Mouse (Mus musculus): Measurements from ENCODE around the gene Cntnap1.
"Not testable (repeated sequence)": the region's sequence is repeated elsewhere in the genome, so short reads cannot be mapped to it uniquely, and the experiment has no call there.

The Cntnap1 gene

GRCm38 (mm10) chr11:101170354-101170810, at the start of gene Cntnap1:
Gene Cntnap1, plus strand, starts transcription at chr11:101170523.
- peak; percentile 52 for DNase-seq

DNA sequence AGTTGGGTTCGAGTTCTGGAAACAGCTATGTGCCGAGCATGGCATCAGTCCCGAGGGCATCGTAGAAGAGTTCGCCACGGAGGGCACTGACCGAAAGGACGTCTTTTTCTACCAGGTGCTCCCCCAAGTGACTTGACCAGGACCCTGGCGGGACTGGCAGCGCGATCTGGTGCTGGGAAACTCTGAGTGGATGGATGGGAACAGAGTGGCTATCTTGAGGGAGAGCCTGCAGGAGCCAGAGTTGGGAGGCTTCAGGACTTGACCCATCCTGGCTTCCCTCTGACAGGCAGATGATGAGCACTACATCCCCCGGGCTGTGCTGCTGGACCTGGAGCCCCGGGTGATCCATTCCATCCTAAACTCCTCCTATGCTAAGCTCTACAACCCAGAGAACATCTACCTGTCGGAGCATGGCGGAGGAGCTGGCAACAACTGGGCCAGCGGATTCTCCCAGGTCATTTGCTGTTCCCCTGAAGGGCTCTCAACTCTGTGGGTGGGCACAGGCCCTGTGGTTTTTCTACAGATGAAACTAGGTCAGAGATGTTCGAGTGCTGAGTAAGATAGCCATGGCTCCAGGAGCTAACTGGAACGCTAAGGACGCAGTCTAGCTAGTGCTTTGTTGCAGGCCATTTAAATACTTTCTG, 49.7 kb upstream of the Cntnap1 start:
- DNase-seq = peak; percentile 32

DNA sequence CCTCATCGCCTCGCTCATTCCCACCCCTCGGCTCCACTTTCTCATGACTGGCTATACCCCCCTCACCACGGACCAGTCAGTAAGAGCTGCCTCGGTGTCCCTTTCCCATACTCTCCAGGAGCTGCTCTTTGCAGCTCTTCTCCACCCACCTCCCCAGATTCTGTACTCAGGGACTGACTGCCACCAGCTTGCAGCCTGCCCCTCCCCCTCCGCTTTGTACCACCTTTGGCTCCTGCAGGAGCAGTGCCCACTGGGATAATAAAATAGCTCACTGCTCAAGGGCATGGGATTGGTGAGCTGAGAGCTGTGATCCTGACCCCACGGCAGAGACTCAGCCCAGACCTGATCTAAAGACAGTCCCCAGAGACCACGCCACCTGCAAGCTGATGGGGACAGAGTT, 45.8 kb upstream of the Cntnap1 start:
- DNase-seq = not testable (repeated sequence)

DNA sequence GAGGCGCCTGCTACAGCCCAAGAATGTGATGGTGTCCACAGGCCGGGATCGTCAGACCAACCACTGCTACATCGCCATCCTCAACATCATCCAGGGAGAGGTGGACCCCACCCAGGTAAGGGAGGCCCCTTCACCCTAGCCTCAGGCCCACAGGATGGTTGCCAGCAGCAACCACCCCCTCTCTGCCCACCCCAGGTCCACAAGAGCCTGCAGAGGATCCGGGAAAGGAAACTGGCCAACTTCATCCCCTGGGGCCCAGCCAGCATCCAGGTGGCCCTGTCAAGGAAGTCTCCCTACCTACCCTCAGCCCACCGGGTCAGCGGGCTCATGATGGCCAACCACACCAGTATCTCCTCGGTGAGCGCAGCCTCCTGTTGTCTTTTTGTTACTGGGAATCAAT, 45.3 kb upstream of the Cntnap1 start:
- not testable (repeated sequence) for DNase-seq

GRCm38 (mm10) chr11:101127075-101127474, 43.2 kb upstream of the Cntnap1 start:
- DNase-seq = no peak

DNA sequence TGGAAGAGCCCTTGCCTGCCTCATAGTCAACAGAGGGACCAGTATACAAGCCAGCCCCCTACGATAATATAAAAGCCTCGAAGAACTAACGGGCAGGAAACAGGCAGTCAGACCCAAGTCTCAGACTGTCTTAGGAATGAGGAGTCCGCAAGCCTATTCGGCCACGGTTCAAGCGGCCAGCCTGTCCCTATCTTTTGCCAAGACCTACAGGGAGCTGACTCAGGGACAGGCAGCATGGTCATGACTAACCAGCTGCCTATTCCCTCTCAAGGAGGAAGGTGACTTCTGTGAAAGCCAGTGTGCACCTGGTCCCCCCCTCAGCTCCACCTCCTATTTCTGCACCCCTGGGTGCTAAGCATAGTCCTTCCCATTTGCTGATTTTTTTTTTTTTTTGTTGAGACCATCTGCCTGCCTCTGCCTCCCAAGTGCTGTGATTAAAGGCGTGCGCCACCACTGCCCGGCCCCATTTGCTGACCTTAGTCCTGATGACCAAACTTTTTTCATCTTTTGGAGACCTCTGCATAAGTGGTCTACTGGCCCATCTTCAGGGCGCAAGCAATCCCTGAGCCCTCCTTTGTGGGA, 41.2 kb upstream of the Cntnap1 start:
- no peak for DNase-seq

DNA sequence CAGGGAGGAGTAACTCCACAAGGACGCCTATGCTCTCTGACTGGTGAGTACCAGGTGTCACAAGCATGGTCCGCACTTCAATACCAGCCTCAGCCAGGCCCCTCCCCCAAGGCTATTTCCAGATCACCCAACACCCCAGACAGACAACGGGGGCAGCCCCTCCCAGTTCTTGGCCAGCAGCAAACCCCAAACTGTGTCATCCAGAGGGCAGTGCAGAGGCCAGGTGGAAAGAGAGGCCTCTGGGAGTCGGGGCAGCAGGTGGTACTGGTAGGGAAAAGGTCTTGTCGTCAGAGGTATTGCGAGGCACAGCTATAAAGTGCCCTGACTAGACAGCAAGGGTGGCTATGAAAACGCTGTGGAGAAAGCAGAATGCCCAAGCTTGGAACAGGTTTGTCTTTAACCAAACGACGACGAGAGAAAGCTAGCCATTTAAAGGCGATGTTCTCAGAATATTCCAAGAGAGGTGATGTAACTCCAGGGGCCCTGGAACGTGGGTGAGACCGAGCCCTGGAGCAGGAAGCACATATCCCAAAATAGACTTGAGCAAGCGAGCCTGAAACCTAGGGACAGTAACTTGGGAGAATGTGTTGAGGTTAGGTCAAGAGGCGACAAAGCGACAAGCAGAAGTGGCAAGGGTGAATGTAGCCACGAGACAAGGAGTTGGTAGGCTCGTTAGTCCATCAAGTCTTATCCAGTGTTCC, 40.1 kb upstream of the Cntnap1 start:
- DNase-seq = peak; percentile 41

DNA sequence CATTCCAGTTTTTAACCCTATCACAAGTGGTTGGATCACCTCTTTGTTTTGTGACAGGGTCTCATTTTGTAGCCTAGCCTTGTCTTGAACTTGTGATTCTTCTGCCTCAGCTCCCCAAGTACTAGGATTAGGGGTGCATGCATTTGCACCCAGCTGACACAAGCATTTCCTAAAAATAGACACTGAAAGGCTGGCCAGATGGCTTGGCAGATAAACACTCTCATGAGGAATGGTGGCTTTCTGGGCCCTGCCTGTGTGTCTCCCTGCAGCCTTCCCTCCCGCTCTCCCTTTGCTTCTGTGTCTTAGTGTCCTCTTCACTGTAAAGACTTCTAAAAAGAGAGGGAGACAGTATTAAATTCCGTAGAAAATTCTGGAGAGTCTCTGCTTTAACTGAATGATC, 39.1 kb upstream of the Cntnap1 start:
- no peak for DNase-seq

DNA sequence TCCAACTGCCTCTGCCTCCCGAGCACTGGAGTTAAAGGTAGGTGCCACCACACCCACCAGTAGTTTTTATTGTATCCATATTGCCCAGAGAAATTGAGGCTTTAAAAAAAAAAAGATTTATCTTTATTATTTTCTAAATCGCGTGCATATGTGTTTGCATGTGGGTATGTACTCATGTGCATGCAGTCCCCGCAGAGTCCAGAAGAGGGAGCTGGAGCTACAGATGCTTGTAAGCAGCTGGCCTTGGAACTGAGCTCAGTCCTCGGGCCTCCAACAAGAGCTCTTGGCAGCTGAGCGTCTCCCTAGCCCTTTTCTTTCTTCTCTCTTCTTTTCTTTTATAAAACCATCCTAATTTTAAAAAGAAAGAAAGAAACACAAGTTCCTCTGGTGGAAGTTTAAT, 38.6 kb upstream of the Cntnap1 start:
- peak; percentile 63 for DNase-seq

GRCm38 (mm10) chr11:101133037-101133436, 37.3 kb upstream of the Cntnap1 start:
- no peak for DNase-seq

DNA sequence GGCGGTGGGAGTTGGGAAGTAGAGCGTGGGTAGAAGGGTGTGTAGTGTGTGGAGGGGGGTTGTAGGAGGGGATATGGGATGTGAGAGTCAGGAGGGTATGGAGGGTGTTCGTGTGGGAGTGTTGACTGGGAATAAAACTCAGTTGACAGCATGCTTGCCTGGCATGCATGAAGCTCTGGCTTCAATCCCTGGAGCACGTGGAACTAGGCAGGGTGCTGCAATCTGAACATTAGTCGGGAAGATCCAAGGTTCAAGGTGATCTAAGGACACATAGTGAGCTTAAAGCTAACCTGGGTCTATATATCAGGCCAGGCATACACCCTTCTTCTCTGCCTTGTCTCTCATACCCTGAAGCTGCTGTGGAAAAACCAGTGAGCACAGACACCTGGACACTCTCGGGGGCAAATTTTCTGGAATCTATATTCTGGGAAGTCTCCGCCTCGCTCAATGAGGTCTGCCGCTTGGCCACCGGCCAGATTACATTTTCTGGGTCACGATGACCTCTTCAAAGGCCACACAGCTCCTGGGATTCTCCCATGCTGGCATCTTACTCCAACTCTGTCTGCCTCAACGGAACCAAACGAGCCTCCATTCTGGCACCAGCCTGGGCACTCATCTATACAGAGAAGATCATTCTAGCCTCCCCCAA, 36.0 kb upstream of the Cntnap1 start:
- DNase-seq = peak; percentile 58

DNA sequence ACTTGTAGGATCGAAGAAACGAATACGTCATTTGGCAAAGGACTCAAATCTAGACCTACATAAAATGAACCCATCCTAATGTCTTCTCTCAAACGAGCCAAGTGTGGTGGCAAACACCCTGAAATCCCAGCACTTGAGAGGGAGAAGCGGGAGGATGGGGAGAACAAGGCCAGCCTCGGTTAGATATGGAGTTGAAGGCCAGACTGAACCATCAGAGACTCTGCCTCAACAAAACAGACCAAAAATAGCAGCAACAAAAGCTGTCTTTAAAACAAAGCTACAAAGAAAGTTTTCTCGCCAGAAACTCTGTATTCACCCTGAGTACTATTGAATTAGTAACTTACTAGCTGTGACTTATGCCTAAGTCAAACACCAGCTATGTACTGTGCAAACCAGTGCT, 33.3 kb upstream of the Cntnap1 start:
- no peak for DNase-seq

GRCm38 (mm10) chr11:101138536-101139181, 31.7 kb upstream of the Cntnap1 start:
- peak; percentile 97 for DNase-seq

- peak; percentile 77 for DNase-seq
These were observed 30.0 kb upstream of the Cntnap1 start for GRCm38 (mm10) chr11:101140164-101140819.

DNA sequence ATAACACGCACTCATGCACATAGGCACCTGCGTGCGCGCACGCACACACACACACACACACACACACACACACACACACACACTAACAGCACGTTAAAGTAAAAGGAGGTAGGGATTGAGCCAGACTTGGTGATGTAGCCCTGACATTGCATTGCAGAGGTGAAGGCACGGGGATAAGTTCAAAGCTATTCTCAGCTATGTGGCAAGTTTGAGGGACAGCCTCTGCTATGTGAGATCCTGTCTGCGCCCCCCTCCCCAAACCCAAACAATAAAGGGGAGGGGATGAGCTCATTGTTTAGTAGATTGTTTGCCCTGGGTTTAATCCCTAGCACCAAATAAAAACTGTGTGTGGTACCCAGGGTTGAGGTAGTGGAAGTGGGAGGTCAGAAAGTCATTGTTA, 29.2 kb upstream of the Cntnap1 start:
- DNase-seq = no peak

DNA sequence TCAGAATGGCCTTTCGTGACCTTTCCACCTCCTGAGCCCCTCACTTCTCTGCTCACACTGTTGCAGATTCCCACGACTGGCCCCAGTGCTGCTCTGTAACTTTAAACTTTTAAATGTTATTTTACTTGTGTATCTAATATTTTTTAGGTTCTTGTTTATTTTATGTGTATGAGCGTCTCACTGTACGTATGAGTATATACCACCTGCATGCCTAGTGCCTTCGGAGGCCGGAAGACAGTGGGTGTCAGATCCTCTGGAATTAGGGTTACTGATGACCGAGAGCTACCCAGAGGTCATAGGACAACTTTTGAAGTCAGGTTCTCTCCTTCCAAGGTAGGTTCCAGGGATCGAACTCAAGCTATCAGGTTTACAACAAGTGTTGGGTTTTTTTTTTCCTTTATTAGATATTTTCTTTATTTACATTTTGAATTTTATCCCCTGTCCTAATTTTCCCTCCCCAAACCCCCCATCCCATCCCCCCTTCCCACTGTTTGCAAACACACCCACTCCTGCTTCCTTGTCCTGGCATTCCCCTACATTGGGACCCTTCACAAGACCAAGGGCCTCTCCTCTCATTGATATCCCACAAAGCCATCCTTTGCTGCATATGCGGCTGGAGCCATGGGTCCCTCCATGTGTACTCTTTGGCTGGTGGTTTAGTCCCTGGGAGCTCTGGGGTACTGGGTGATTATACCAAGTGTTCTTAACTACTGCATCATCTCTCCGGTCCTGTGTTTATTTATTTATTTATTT, 27.9 kb upstream of the Cntnap1 start:
- DNase-seq = no peak

DNA sequence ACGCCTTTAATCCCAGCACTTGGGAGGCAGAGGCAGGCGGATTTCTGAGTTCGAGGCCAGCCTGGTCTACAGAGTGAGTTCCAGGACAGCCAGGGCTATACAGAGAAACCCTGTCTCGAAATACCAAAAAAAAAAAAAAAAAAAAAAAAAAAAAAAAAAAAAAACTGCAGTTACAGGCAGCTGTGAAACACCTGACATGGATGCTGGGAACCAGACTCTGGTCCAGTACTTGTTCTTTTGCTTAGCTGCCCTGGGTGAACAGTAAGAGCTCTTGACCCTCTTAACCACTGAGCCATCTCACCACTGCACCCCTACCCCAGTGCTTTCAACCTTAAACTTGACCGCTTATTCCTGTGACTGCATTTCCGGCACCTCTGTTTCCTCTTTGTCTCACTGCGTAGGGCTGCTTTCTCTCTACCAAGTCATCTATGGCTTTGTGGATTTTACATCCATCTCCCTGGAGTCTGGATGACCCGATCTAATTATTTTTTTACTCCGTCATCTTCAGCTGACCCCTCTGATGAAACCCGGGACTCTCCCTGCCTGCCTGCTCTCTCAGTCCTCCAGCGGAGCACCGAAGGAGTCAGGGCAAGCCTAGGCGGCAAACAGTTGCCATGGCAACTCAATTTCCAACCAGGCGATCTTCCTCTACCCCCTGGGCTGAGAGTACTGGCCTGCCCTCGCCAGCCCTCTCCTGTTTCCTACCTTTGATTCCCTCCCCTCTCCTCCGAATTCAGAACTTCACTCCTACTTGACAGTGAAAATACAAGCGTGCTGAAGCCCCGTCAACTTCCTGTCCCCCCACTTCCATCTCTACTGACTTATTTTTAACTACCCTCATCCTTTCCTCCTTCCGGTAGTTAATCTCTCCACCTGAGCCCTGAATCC, 26.7 kb upstream of the Cntnap1 start:
- peak; percentile 77 for DNase-seq

DNA sequence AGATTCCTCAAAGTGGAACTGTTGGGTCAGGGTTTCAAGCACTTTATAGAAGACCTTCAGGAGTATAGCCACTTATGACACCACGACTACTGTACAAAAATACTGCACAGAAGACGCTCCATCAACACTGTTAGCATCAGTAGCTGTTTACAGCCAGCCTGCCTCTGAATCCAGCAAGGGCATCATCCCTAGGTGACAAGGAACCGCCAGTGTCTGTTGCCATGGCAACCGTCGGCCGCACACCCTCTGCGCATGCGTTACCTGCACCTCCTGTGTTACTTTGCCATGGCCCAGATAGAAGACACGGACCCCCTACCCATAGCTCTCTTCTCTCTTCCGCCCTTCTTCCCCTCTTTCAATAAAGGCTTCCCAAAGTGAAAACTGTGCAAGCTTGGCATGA, 23.9 kb upstream of the Cntnap1 start:
- DNase-seq = peak; percentile 77

GRCm38 (mm10) chr11:101148751-101149150, 21.6 kb upstream of the Cntnap1 start:
- no peak for DNase-seq

DNA sequence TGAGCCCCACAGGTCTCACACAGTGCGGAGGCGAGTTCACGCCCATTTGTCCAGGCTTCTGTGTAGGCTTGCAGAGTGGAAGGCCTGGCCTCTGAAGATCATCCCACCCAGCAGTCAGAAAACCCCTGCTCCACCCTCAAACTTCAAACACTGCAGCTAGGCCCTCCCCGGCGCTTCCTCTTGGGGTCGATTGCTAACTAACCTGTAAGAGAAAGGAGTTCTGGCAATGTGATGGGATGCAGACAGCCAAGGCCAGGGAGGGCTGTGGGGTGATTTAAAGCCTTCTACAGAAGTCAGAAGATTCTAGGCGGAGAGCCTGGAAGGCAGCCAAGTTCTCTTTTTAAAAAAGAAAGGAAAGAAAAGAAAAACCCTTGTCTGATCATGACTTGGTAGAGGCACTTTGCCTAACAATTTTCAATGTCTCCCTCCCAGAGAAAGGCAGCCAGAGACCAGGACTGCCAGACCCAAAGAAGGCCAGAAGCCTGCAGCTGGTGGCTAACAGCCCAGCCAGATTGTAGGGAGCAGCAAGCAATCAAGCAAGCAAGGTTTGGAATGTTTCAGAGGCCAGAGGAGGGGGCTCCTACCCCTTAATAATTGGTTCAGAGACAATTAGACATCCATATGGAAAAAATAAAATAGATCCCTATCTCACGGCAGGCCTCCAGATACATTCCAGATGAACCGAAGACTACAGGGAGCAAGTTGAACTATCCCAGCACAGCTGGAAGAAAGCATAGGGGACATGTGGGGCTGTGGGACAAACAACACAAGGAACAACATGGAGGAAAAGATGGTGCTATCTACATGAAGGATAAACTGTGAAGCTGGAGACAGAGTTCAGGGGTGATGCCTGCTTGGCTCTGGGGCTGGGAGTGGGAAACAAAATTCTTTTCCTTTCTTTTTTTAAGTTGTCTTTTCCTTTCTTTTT, 20.9 kb upstream of the Cntnap1 start:
- DNase-seq = no peak
